Mouse (Mus musculus) retina, embryonic 14.5 days (tissue): Measurements from ENCODE around the gene Pfdn6.
"Not testable (repeated sequence)": the region's sequence is repeated elsewhere in the genome, so short reads cannot be mapped to it uniquely, and the experiment has no call there.

ENCODE experiments used
- DNase-seq: peaks from one replicate; pipeline ENCODE4 v3.0.0-alpha.2; 2015; ENCODE audit warnings: low spot score

The Pfdn6 gene

GRCm38 (mm10) chr17:33940206-33940805 is at the start of gene Pfdn6, which contains the start of gene Wdr46:
Pfdn6 (minus strand) TSS chr17:33940343.
Wdr46 (plus strand) TSS chr17:33940660.
- DNase-seq, result peak; percentile 95

DNA sequence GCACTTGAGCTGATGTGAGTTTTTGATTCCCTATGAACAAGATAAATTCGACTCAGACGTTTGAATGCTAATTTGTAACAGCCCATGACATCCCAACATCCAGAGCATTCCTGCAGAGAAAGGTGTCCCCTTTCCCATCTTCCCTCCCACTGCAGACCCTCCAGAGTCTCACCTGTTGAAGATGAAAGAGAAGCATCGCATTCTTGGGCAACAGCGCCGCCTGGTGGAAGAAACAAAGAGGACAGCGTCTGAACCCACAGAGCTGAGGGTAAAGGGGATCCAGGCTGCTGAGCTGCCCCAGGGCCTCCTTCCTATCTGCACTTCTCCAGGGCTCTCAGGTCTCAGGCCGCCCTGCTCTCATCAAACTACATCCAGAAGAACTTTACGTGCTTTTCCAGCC is 42.0 kb upstream of the Pfdn6 start:
- DNase-seq, result peak; percentile 26

GRCm38 (mm10) chr17:33981192-33981909 is 41.2 kb upstream of the Pfdn6 start:
- DNase-seq, result not testable (repeated sequence)

GRCm38 (mm10) chr17:33980181-33981035 is 40.3 kb upstream of the Pfdn6 start:
- no peak for DNase-seq

- DNase-seq, result no peak
Observed at GRCm38 (mm10) chr17:33979512-33980050, 39.4 kb upstream of the Pfdn6 start.

GRCm38 (mm10) chr17:33978631-33979031 is 38.5 kb upstream of the Pfdn6 start:
- peak; percentile 21 for DNase-seq

GRCm38 (mm10) chr17:33977861-33978557 is 37.9 kb upstream of the Pfdn6 start:
- DNase-seq, result no peak

GRCm38 (mm10) chr17:33973572-33973971 is 33.4 kb upstream of the Pfdn6 start:
- no peak for DNase-seq

DNA sequence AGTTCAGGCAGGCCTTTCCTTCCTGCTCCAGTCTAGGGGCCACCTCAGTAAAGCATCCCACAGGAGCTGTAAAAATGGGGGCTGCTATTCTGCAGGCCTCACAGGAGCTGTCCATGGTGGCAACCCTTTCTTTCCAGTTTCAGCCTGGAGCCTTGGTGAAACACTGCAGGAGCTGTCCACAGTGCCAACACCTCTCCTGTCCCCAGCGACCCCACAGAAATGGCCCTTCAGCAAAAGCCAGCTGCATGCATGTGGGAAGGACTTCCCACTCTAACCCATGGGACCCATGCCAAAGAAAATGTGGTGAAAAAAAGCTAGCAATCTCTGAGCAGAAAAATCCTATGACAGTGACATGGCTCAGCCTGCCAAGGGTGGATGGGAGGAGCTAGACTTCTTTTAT is 32.5 kb upstream of the Pfdn6 start:
- no peak for DNase-seq

- no peak for DNase-seq
Observed at GRCm38 (mm10) chr17:33969394-33969793, 29.3 kb upstream of the Pfdn6 start.

DNA sequence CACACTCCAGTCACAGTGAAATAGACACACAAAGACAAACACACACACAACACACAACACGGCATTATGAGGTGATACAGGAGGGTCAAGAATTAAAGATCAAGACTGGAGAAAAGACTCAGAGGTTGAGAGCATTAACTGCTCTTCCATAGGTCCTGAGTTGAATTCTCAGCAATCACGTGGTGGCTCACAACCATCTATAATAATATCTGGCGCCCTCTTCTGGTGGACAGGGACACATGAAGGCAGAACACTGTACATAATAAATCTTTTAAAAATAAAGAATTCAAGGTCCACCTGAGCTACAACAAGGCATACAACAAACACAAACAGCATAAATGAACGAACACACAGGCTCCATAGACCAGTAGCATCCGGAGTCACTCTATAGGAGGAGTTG is 28.8 kb upstream of the Pfdn6 start:
- DNase-seq, result peak; percentile 62

DNA sequence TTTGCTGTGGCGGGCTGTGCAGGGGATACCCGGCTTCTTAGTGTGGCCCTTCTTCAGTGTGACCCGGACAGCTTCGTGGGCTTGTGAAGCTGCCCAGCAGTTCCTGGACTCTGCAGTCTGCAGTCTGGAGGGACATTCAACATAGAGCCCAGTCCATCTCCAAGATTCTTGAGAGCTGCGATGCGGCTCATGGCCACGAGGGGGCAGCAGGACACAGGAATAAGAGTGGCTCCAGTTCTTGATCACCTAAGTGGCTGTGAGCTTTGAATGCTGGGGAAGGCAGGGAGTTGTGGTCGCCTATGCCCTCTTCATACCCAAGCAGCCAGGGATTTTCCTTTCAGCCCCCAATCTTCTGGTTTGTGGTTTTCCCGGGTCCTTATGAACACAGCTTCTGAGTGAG is 28.3 kb upstream of the Pfdn6 start:
- DNase-seq, result peak; percentile 89

- DNase-seq, result no peak
Observed at GRCm38 (mm10) chr17:33965846-33966550, 25.9 kb upstream of the Pfdn6 start.

DNA sequence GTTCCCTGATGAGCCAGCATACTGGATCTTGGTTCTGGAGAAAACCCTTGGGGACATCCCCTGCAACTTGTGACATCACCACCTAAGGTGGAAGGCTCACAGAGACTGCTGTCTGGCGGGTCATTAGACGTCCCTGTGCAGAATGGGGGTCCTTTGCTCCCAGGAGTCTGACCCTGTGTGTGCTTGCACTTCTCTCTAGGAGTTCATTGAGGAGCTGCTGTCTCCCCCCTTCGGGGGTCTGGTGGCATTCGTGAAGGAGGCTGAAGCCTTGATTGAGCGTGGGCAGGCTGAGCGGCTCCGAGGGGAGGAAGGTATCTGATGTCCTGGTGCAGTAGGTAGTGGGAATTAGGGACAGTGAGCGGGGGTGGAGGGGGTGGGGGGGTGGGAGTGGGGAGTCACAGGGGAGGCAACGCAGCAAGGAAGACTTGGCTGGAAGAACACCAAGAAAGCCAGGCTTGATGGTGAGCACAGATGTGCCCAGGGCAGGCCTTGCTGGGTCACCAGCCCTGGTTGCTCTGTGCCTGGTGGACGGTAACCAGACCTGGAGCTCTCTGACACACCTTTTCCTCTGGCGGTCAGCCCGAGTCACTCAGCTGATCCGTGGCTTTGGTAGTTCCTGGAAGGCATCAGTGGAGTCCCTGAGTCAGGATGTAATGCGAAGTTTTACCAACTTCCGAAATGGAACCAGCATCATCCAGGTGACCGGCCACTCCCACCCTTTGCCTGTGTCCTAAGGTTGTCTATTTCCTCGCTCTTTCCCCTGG is 25.1 kb upstream of the Pfdn6 start:
- no peak for DNase-seq

DNA sequence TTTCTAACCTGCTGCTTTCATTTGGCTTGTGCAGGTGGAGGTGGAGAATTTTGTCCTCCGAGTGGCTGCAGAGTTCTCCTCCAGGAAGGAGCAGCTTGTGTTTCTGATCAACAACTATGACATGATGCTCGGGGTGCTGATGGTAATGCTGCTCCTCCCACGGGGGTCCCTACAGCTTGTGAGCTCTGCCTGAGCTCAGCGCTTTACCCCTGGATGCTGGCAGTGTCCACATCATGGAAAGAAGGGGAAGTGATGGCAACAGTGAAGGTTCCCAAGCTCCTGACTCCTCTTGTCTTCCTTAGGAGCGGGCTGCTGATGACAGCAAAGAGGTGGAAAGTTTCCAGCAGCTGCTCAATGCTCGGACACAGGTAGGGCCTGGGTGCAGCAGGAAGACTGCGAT is 22.7 kb upstream of the Pfdn6 start:
- no peak for DNase-seq

DNA sequence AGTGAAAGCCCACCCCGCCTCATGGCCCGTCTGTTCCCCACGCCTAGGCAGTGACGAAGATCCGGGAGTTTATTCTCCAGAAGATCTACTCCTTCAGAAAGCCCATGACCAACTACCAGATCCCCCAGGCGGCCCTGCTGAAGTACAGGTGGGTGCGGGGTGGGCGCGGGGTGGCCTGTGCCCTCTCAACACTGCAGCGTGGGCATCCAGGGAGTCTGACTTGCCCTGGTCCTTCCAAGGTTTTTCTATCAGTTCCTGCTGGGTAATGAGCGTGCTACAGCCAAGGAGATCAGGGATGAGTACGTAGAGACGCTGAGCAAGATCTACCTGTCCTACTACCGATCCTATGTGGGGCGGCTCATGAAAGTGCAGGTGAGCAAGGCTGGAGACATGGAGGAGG is 19.8 kb upstream of the Pfdn6 start:
- no peak for DNase-seq

- DNase-seq, result no peak
Observed at GRCm38 (mm10) chr17:33959135-33959534, 19.0 kb upstream of the Pfdn6 start.

- no peak for DNase-seq
Observed at GRCm38 (mm10) chr17:33958451-33958850, 18.3 kb upstream of the Pfdn6 start.

DNA sequence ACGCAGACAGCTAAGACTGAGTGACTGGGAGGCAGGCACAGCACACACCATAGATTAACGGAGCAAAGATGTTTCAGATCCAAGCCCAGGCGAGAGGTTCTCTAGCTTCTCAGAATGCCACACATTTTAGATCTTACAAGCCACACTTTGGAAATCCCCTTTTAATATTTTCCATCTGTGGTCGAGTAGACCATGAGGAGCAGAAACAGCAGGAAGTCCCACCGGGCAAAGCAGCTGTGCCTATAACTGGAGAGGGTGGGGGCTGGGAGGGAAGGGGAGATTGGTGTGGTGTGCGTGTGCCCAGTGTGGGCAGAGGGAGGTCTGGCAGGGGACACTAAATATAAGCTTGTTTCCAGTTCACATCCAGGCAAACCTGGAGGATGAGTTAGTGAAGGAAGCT is 17.4 kb upstream of the Pfdn6 start:
- DNase-seq, result no peak

GRCm38 (mm10) chr17:33956336-33956735 is 16.2 kb upstream of the Pfdn6 start:
- DNase-seq, result no peak
